Mouse (Mus musculus): ENCODE results near the gene Il1rl2.
A peak's percentile ranks its signal among the peaks of the same experiment; 100 is the strongest.
"Not testable (repeated sequence)": the region's sequence is repeated elsewhere in the genome, so short reads cannot be mapped to it uniquely, and the experiment has no call there.

The Il1rl2 gene

GRCm38 (mm10) chr1:40324457-40324856, at the start of gene Il1rl2:
TSS of gene Il1rl2 (plus strand) at chr1:40324610.
- peak; percentile 19 for DNase-seq (ENCODE audit: low read depth, low spot score)

GRCm38 (mm10) chr1:40275285-40276013, 49.0 kb upstream of the Il1rl2 start:
- DNase-seq (ENCODE audit: low read depth, low spot score), result no peak

GRCm38 (mm10) chr1:40277944-40278343, 46.5 kb upstream of the Il1rl2 start:
- no peak for DNase-seq (ENCODE audit: low read depth, low spot score)

GRCm38 (mm10) chr1:40278720-40279119, 45.7 kb upstream of the Il1rl2 start:
- no peak for DNase-seq (ENCODE audit: low read depth, low spot score)

- no peak for DNase-seq (ENCODE audit: low read depth, low spot score)
Observed at GRCm38 (mm10) chr1:40279182-40279743, 45.1 kb upstream of the Il1rl2 start.

GRCm38 (mm10) chr1:40281950-40282349, 42.5 kb upstream of the Il1rl2 start:
- DNase-seq (ENCODE audit: low read depth, low spot score), result no peak

- no peak for DNase-seq (ENCODE audit: low read depth, low spot score)
Observed at GRCm38 (mm10) chr1:40282394-40282793, 42.0 kb upstream of the Il1rl2 start.

GRCm38 (mm10) chr1:40283995-40284394, 40.4 kb upstream of the Il1rl2 start:
- DNase-seq (ENCODE audit: low read depth, low spot score), result no peak

GRCm38 (mm10) chr1:40290489-40291255, 33.7 kb upstream of the Il1rl2 start:
- DNase-seq (ENCODE audit: low read depth, low spot score), result no peak

- DNase-seq (ENCODE audit: low read depth, low spot score), result no peak
Observed at GRCm38 (mm10) chr1:40292231-40292630, 32.2 kb upstream of the Il1rl2 start.

GRCm38 (mm10) chr1:40293891-40294290, 30.5 kb upstream of the Il1rl2 start:
- no peak for DNase-seq (ENCODE audit: low read depth, low spot score)

- DNase-seq (ENCODE audit: low read depth, low spot score), result no peak
Observed at GRCm38 (mm10) chr1:40294824-40295223, 29.6 kb upstream of the Il1rl2 start.

GRCm38 (mm10) chr1:40298053-40298452, 26.4 kb upstream of the Il1rl2 start:
- DNase-seq (ENCODE audit: low read depth, low spot score), result no peak

GRCm38 (mm10) chr1:40303179-40303866, 21.1 kb upstream of the Il1rl2 start:
- no peak for DNase-seq (ENCODE audit: low read depth, low spot score)

GRCm38 (mm10) chr1:40304321-40304720, 20.1 kb upstream of the Il1rl2 start:
- DNase-seq (ENCODE audit: low read depth, low spot score), result not testable (repeated sequence)

GRCm38 (mm10) chr1:40306111-40306510, 18.3 kb upstream of the Il1rl2 start:
- no peak for DNase-seq (ENCODE audit: low read depth, low spot score)

GRCm38 (mm10) chr1:40311123-40311522, 13.3 kb upstream of the Il1rl2 start:
- no peak for DNase-seq (ENCODE audit: low read depth, low spot score)

- no peak for DNase-seq (ENCODE audit: low read depth, low spot score)
Observed at GRCm38 (mm10) chr1:40311625-40312024, 12.8 kb upstream of the Il1rl2 start.

- DNase-seq (ENCODE audit: low read depth, low spot score), result no peak
Observed at GRCm38 (mm10) chr1:40314016-40314415, 10.4 kb upstream of the Il1rl2 start.

- no peak for DNase-seq (ENCODE audit: low read depth, low spot score)
Observed at GRCm38 (mm10) chr1:40317657-40318056, 6.8 kb upstream of the Il1rl2 start.

GRCm38 (mm10) chr1:40321824-40322223, 2.6 kb upstream of the Il1rl2 start:
- no peak for DNase-seq (ENCODE audit: low read depth, low spot score)

- DNase-seq (ENCODE audit: low read depth, low spot score), result no peak
Observed at GRCm38 (mm10) chr1:40322543-40322942, 1.9 kb upstream of the Il1rl2 start.

Measured in mesoderm, embryonic 11.5 days (tissue).